In genomic region chr15:74343591-74343990, GRCm38 (mm10) we compare ENCODE assay signal across 32 mouse cellular contexts.
DNase-seq lines count a peak whose midpoint lies in the region; ATAC-seq and TF ChIP-seq lines count a peak whose summit lies in the region.
"Had no signal": no experiment of that assay in that cellular context is flagged by ENCODE, and none has a peak within 500 bp of the region (broad histone marks: within the 10 kb centered on the region; RNA-seq: fewer than 3 reads in every experiment).

No protein-coding gene starts in this region.

- H3K9me3 ChIP-seq in hindbrain, embryonic 13.5 days, result no peaks in the 10 kb centered on the region
- no peaks in the 10 kb centered on the region for H3K9me3 ChIP-seq in hindbrain, embryonic 10.5 days
- no peaks in the 10 kb centered on the region for H3K9me3 ChIP-seq in midbrain, embryonic 14.5 days (ENCODE audit: control insufficient read depth, low read length)
- no peaks in the 10 kb centered on the region for H3K9me3 ChIP-seq in midbrain, embryonic 13.5 days
- H3K9me3 ChIP-seq in forebrain, postnatal 0 days (ENCODE audit: low read length), result no peaks in the 10 kb centered on the region
- H3K9me3 ChIP-seq: embryonic facial prominence, embryonic 12.5 days; heart, embryonic 12.5 days; hindbrain, embryonic 15.5 days; intestine, embryonic 15.5 days; liver, embryonic 12.5 days; midbrain, embryonic 12.5 days; neural tube, embryonic 12.5 days had no signal

- 0 out of 2 replicates have a peak overlapping the region, but pooled peaks have one; percentile 13 for H3K27ac ChIP-seq in hindbrain, embryonic 13.5 days
- H3K27ac ChIP-seq in hindbrain, embryonic 10.5 days, result no peak overlapping the region
- no peak overlapping the region for H3K27ac ChIP-seq in midbrain, embryonic 14.5 days (replicated peaks; ENCODE audit: low read depth, low read length)
- H3K27ac ChIP-seq in midbrain, embryonic 13.5 days, result no peak overlapping the region
- no peak overlapping the region for H3K27ac ChIP-seq in forebrain, postnatal 0 days (ENCODE audit: low read depth, low read length)
- H3K27ac ChIP-seq: embryonic facial prominence, embryonic 12.5 days; hindbrain, embryonic 15.5 days; intestine, embryonic 15.5 days; liver, embryonic 12.5 days; midbrain, embryonic 12.5 days; neural tube, embryonic 12.5 days had no signal

- no peak overlapping the region for H3K9ac ChIP-seq in hindbrain, embryonic 13.5 days
- H3K9ac ChIP-seq in midbrain, embryonic 14.5 days (replicated peaks; ENCODE audit: low read length), result no peak overlapping the region
- H3K9ac ChIP-seq in midbrain, embryonic 13.5 days (replicated peaks), result no peak overlapping the region
- no peak overlapping the region for H3K9ac ChIP-seq in forebrain, postnatal 0 days
- H3K9ac ChIP-seq: embryonic facial prominence, embryonic 12.5 days; heart, embryonic 12.5 days; hindbrain, embryonic 15.5 days; intestine, embryonic 15.5 days; liver, embryonic 12.5 days; liver, postnatal 0 days; midbrain, embryonic 12.5 days; neural tube, embryonic 12.5 days had no signal

- 0 out of 2 replicates have a peak, but pooled peaks cover 8% of the 10 kb centered on the region for H3K4me1 ChIP-seq in hindbrain, embryonic 13.5 days (replicated peaks)
- peaks cover 11% of the 10 kb centered on the region for H3K4me1 ChIP-seq in hindbrain, embryonic 10.5 days (replicated peaks)
- H3K4me1 ChIP-seq in midbrain, embryonic 14.5 days (ENCODE audit: control insufficient read depth, insufficient read depth, low read length), result no peaks in the 10 kb centered on the region
- H3K4me1 ChIP-seq in midbrain, embryonic 13.5 days (replicated peaks), result peaks cover 5% of the 10 kb centered on the region; the same call in 1 of the 2 replicates
- no peaks in the 10 kb centered on the region for H3K4me1 ChIP-seq in forebrain, postnatal 0 days (ENCODE audit: insufficient read depth)
- H3K4me1 ChIP-seq: embryonic facial prominence, embryonic 12.5 days; intestine, embryonic 15.5 days; liver, embryonic 12.5 days; neural tube, embryonic 12.5 days had no signal

- no peak overlapping the region for H3K4me3 ChIP-seq in hindbrain, embryonic 13.5 days
- no peak overlapping the region for H3K4me3 ChIP-seq in hindbrain, embryonic 10.5 days
- no peak overlapping the region for H3K4me3 ChIP-seq in midbrain, embryonic 14.5 days (replicated peaks; ENCODE audit: low read depth, low read length)
- H3K4me3 ChIP-seq in midbrain, embryonic 13.5 days (replicated peaks), result no peak overlapping the region
- no peak overlapping the region for H3K4me3 ChIP-seq in forebrain, postnatal 0 days (ENCODE audit: low read depth, low read length)
- H3K4me3 ChIP-seq: embryonic facial prominence, embryonic 12.5 days; heart, embryonic 12.5 days; hindbrain, embryonic 15.5 days; intestine, embryonic 15.5 days; liver, embryonic 12.5 days; midbrain, embryonic 12.5 days; myocyte; neural tube, embryonic 12.5 days had no signal

- DNase-seq in hindbrain, embryonic 10.5 days (ENCODE audit: low spot score), result no peak
- DNase-seq in midbrain, embryonic 14.5 days, result peak; percentile 26
- peak; percentile 37 for DNase-seq in forebrain, postnatal 0 days
- DNase-seq in gastrocnemius, postnatal 14 days, result no peak
- no peak for DNase-seq in MN1 (ENCODE audit: low spot score)
- DNase-seq: adrenal gland, adult 2 months; adrenal gland, postnatal 36 days; B cell, adult 2 months; cerebellum, adult 8-10 months; cerebellum, postnatal 36 days; gastrocnemius, postnatal 25 days; heart, adult 18-20 months; heart, postnatal 4 days; kidney, adult 2 months; kidney, postnatal 36 days; left cerebral cortex, postnatal 4 days; liver, postnatal 0 days; lung, postnatal 36 days; right cerebral cortex, adult 18-20 months; spleen, adult 18-20 months; thymus, postnatal 14 days had no signal

- TF ChIP-seq CTCF in forebrain, postnatal 0 days (IDR thresholded peaks at IDR 0.05; ENCODE audit: low read depth), result no peak

- no peak overlapping the region for H3K4me2 ChIP-seq in hindbrain, embryonic 13.5 days
- no peak overlapping the region for H3K4me2 ChIP-seq in midbrain, embryonic 14.5 days (ENCODE audit: low read length)
- H3K4me2 ChIP-seq in midbrain, embryonic 13.5 days (replicated peaks), result no peak overlapping the region
- no peak overlapping the region for H3K4me2 ChIP-seq in forebrain, postnatal 0 days (ENCODE audit: low read depth)
- H3K4me2 ChIP-seq: embryonic facial prominence, embryonic 12.5 days; heart, embryonic 12.5 days; hindbrain, embryonic 15.5 days; intestine, embryonic 15.5 days; liver, embryonic 12.5 days; midbrain, embryonic 12.5 days; neural tube, embryonic 12.5 days had no signal

- 73% methylated on average over 6 of the region's 6 CpGs for WGBS in hindbrain, embryonic 13.5 days
- WGBS in hindbrain, embryonic 10.5 days, result 84% methylated on average over 6 of the region's 6 CpGs
- WGBS in midbrain, embryonic 14.5 days, result 80% methylated on average over 6 of the region's 6 CpGs
- WGBS in midbrain, embryonic 13.5 days, result 82% methylated on average over 6 of the region's 6 CpGs
- WGBS in forebrain, postnatal 0 days, result 51% methylated on average over 6 of the region's 6 CpGs

- no peaks in the 10 kb centered on the region for H3K27me3 ChIP-seq in hindbrain, embryonic 13.5 days
- no peaks in the 10 kb centered on the region for H3K27me3 ChIP-seq in hindbrain, embryonic 10.5 days (ENCODE audit: insufficient read depth, poor library complexity, severe bottlenecking)
- no peaks in the 10 kb centered on the region for H3K27me3 ChIP-seq in midbrain, embryonic 14.5 days (ENCODE audit: control insufficient read depth, insufficient read depth, low read length)
- no peaks in the 10 kb centered on the region for H3K27me3 ChIP-seq in midbrain, embryonic 13.5 days
- no peaks in the 10 kb centered on the region for H3K27me3 ChIP-seq in forebrain, postnatal 0 days (ENCODE audit: insufficient read depth, low read length)
- H3K27me3 ChIP-seq: embryonic facial prominence, embryonic 12.5 days; hindbrain, embryonic 15.5 days; intestine, embryonic 15.5 days; liver, embryonic 12.5 days; midbrain, embryonic 12.5 days; neural tube, embryonic 12.5 days had no signal

- intact Hi-C loops in gastrocnemius, postnatal 14 days (cut with DNase I; ENCODE audit: low total_unique reads), result no loop called here

- no peak for ATAC-seq in hindbrain, embryonic 13.5 days (ENCODE audit: low FRiP score)
- ATAC-seq in midbrain, embryonic 14.5 days (ENCODE audit: low FRiP score, low TSS enrichment), result no peak
- no peak for ATAC-seq in midbrain, embryonic 13.5 days
- peak; percentile 34; the same call in 1 of the 2 replicates for ATAC-seq in forebrain, postnatal 0 days
- ATAC-seq: activated CD4-positive, CD25-positive, alpha-beta regulatory T cell, adult 4 months; intestine, embryonic 15.5 days; liver, embryonic 12.5 days; liver, postnatal 0 days had no signal

- H3K36me3 ChIP-seq in hindbrain, embryonic 13.5 days, result no peaks in the 10 kb centered on the region
- no peaks in the 10 kb centered on the region for H3K36me3 ChIP-seq in hindbrain, embryonic 10.5 days
- H3K36me3 ChIP-seq in midbrain, embryonic 14.5 days (ENCODE audit: control insufficient read depth, insufficient read depth, low read length), result no peaks in the 10 kb centered on the region
- H3K36me3 ChIP-seq in midbrain, embryonic 13.5 days, result no peaks in the 10 kb centered on the region
- H3K36me3 ChIP-seq in forebrain, postnatal 0 days (ENCODE audit: insufficient read depth), result no peaks in the 10 kb centered on the region
- H3K36me3 ChIP-seq: embryonic facial prominence, embryonic 12.5 days; heart, embryonic 12.5 days; hindbrain, embryonic 15.5 days; intestine, embryonic 15.5 days; liver, embryonic 12.5 days; midbrain, embryonic 12.5 days; neural tube, embryonic 12.5 days had no signal

Comparison
In these comparisons a context has a peak if more than half of its experiments do, and no peak if none do; other contexts are left out.
1. DNase-seq: peak in midbrain, embryonic 14.5 days (single experiment) and forebrain, postnatal 0 days (single experiment); none in hindbrain, embryonic 10.5 days (single experiment), gastrocnemius, postnatal 14 days (single experiment) and MN1 (single experiment).